Mouse (Mus musculus): ENCODE data around the gene Snf8.

GRCm38 (mm10) chr11:96070353-96070752 is 35.7 kb downstream of the Snf8 start:
- TF ChIP-seq POLR2A (IDR thresholded peaks at IDR 0.05; ENCODE audit: control insufficient read depth, extremely low read depth, insufficient read depth, low read length, poor library complexity) (no peak), CTCF (IDR thresholded peaks at IDR 0.05; ENCODE audit: borderline replicate concordance, control insufficient read depth, extremely low read depth, insufficient read depth, low read length, poor library complexity) (no peak)

Data from thymus, adult 2 months (tissue).